Mouse (Mus musculus) kidney, postnatal 0 days (tissue): ENCODE measurements around the gene Wwp2. TPM values are rescaled to one million over a fixed set of nuclear protein-coding genes. Genes with fewer than 3 reads are reported as not detected.

Experiments used
- ATAC-seq: fragments of 200-750 bp; cut with Nextera tagmentation; replicated peaks from 2 replicates; pipeline ENCODE4 v1.8.0; 2017; ENCODE audit warnings: low read depth, moderate number of reproducible peaks, moderate TSS enrichment, moderate library complexity; ENCODE audit not compliant: low FRiP score
- DNase-seq: peaks from one replicate; pipeline ENCODE4 v3.0.0-alpha.2; 2016; ENCODE audit warnings: low spot score
- H3K27ac ChIP-seq: fragments of 300-500 bp; sonication (generic); 2 replicates; pipeline ENCODE4 v1.5.1; 2014; ENCODE audit warnings: mild to moderate bottlenecking
- H3K27me3 ChIP-seq: fragments of 300-500 bp; sonication (generic); 2 replicates; pipeline ENCODE4 v1.6.1; 2014; ENCODE audit warnings: low read length, mixed read lengths; ENCODE audit not compliant: insufficient read depth
- H3K36me3 ChIP-seq: fragments of 300-500 bp; sonication (generic); 2 replicates; pipeline ENCODE4 v1.6.1; 2014; ENCODE audit warnings: low read length, mixed read lengths; ENCODE audit not compliant: insufficient read depth
- H3K4me1 ChIP-seq: fragments of 300-500 bp; sonication (generic); replicated peaks from 2 replicates; pipeline ENCODE4 v1.6.1; 2014; ENCODE audit warnings: antibody characterized with exemption, low read length, mixed read lengths; ENCODE audit not compliant: insufficient read depth
- H3K4me2 ChIP-seq: fragments of 300-500 bp; sonication (generic); 2 replicates; pipeline ENCODE4 v1.6.1; 2014; ENCODE audit warnings: mild to moderate bottlenecking, low read length, moderate library complexity, mixed read lengths
- H3K4me3 ChIP-seq: fragments of 300-500 bp; sonication (generic); replicated peaks from 2 replicates; pipeline ENCODE4 v1.5.1; 2014; ENCODE audit warnings: low read depth, low read length
- H3K9ac ChIP-seq: fragments of 300-500 bp; sonication (generic); 2 replicates; pipeline ENCODE4 v1.6.1; 2014; ENCODE audit warnings: low read depth, low read length
- H3K9me3 ChIP-seq: fragments of 300-500 bp; sonication (generic); replicated peaks from 2 replicates; pipeline ENCODE4 v1.6.1; 2016; ENCODE audit warnings: low read length, inconsistent platforms, mixed read lengths
- CTCF ChIP-seq: IDR thresholded peaks from 2 replicates; pipeline ENCODE4 v1.5.1; 2016; ENCODE audit warnings: antibody characterized with exemption, low read depth, mild to moderate bottlenecking, moderate library complexity
- WGBS: fragments of 180-500 bp; shearing (Covaris S2); extraction: QIAGEN DNeasy Blood & Tissue Kit; methylation state at CpG from one replicate; pipeline ENCODE4 v1.1.7; 2014; 5-methylcytosine and 5-hydroxymethylcytosine counted together
- polyA plus RNA-seq: library from polyadenylated mRNA; unstranded; fragments of >200 nt; fragmentation: Nextera tagmentation; extraction: Ambion mirVana; gene quantifications from 2 replicates; pipeline ENCODE4 v1.2.1, GENCODE M21; 2015

Wwp2 gene
- polyA plus RNA-seq, 1 experiment from 2014 or later, result 38.9 TPM

GRCm38 (mm10) chr8:107465332-107465990 lies 29.3 kb downstream of the Wwp2 start:
- Histone ChIP-seq H3K4me2 (no peak overlapping the region), H3K27me3 (no peaks in the 10 kb centered on the region), H3K4me3 (no peak overlapping the region), H3K27ac (no peak overlapping the region), H3K9me3 (no peaks in the 10 kb centered on the region), H3K36me3 (peaks cover 23% of the 10 kb centered on the region), H3K9ac (no peak overlapping the region), H3K4me1 (no peaks in the 10 kb centered on the region)
- DNase-seq, result no peak
- TF ChIP-seq CTCF, result no peak
- ATAC-seq, result no peak
- 44% methylated on average over 3 of the region's 3 CpGs for WGBS

GRCm38 (mm10) chr8:107466642-107467041 lies 30.5 kb downstream of the Wwp2 start:
- DNase-seq, result no peak
- Histone ChIP-seq H3K9ac (no peak overlapping the region), H3K4me2 (no peak overlapping the region), H3K9me3 (no peaks in the 10 kb centered on the region), H3K4me3 (no peak overlapping the region), H3K4me1 (no peaks in the 10 kb centered on the region), H3K27ac (no peak overlapping the region), H3K36me3 (peaks cover 17% of the 10 kb centered on the region), H3K27me3 (no peaks in the 10 kb centered on the region)
- ATAC-seq, result no peak
- WGBS, result 93% methylated on average over 5 of the region's 5 CpGs
- TF ChIP-seq CTCF, result peak; percentile 40; the same call in 1 of the 2 replicates

- no peak overlapping the region for H3K27ac ChIP-seq
- ATAC-seq (no peak), DNase-seq (no peak)
Observed at GRCm38 (mm10) chr8:107468811-107469302, 32.7 kb downstream of the Wwp2 start.

GRCm38 (mm10) chr8:107470302-107470701 lies 34.1 kb downstream of the Wwp2 start:
- Histone ChIP-seq H3K36me3 (peaks cover 13% of the 10 kb centered on the region; the same call in 1 of the 2 replicates), H3K9ac (no peak overlapping the region), H3K4me1 (no peaks in the 10 kb centered on the region), H3K9me3 (no peaks in the 10 kb centered on the region), H3K4me3 (no peak overlapping the region), H3K27ac (no peak overlapping the region), H3K4me2 (no peak overlapping the region), H3K27me3 (no peaks in the 10 kb centered on the region)
- ATAC-seq, result no peak
- 74% methylated on average over 5 of the region's 5 CpGs for WGBS
- no peak for TF ChIP-seq CTCF
- DNase-seq, result no peak

More at GRCm38 (mm10) chr8:107468811-107469302, 32.7 kb downstream of the Wwp2 start:
- Histone ChIP-seq H3K27me3 (no peaks in the 10 kb centered on the region), H3K9me3 (no peaks in the 10 kb centered on the region), H3K4me1 (no peaks in the 10 kb centered on the region), H3K36me3 (peaks cover 16% of the 10 kb centered on the region), H3K4me2 (no peak overlapping the region), H3K9ac (no peak overlapping the region), H3K4me3 (no peak overlapping the region)
- 58% methylated on average over 8 of the region's 8 CpGs for WGBS
- no peak for TF ChIP-seq CTCF

GRCm38 (mm10) chr8:107472403-107473100 lies 36.4 kb downstream of the Wwp2 start:
- H3K4me1 ChIP-seq, result no peaks in the 10 kb centered on the region
- DNase-seq, result peak; percentile 11
- no peak overlapping the region for H3K4me2 ChIP-seq
- peaks cover 11% of the 10 kb centered on the region; the same call in 1 of the 2 replicates for H3K36me3 ChIP-seq
- no peak overlapping the region for H3K27ac ChIP-seq
- H3K4me3 ChIP-seq, result no peak overlapping the region
- no peak overlapping the region for H3K9ac ChIP-seq
- H3K9me3 ChIP-seq, result no peaks in the 10 kb centered on the region
- WGBS, result 44% methylated on average over 10 of the region's 10 CpGs
- no peaks in the 10 kb centered on the region for H3K27me3 ChIP-seq
- no peak for ATAC-seq
- TF ChIP-seq CTCF, result no peak

- no peak for TF ChIP-seq CTCF
- H3K4me3 ChIP-seq, result no peak overlapping the region
- H3K4me2 ChIP-seq, result no peak overlapping the region
- no peaks in the 10 kb centered on the region for H3K27me3 ChIP-seq
- 91% methylated on average over 4 of the region's 4 CpGs for WGBS
- ATAC-seq, result no peak
- H3K36me3 ChIP-seq, result peaks cover 9% of the 10 kb centered on the region; the same call in 1 of the 2 replicates
- H3K9me3 ChIP-seq, result no peaks in the 10 kb centered on the region
- no peak overlapping the region for H3K9ac ChIP-seq
- no peaks in the 10 kb centered on the region for H3K4me1 ChIP-seq
- no peak overlapping the region for H3K27ac ChIP-seq
- no peak for DNase-seq
Observed at GRCm38 (mm10) chr8:107473369-107473768, 37.2 kb downstream of the Wwp2 start.
